19 mouse cellular contexts compared by ENCODE assay signal in genomic region chr9:14031358-14032047, GRCm38 (mm10).
DNase-seq lines count a peak whose midpoint lies in the region; ATAC-seq and TF ChIP-seq lines count a peak whose summit lies in the region.
"Had no signal": no experiment of that assay in that cellular context is flagged by ENCODE, and none has a peak within 500 bp of the region (broad histone marks: within the 10 kb centered on the region; RNA-seq: fewer than 3 reads in every experiment).

No protein-coding gene starts in this region.

- no peaks in the 10 kb centered on the region for H3K9me3 ChIP-seq in forebrain, embryonic 16.5 days (ENCODE audit: control insufficient read depth, low read length)
- H3K9me3 ChIP-seq in midbrain, embryonic 16.5 days (replicated peaks; ENCODE audit: control insufficient read depth, low read length, poor library complexity, severe bottlenecking): no peaks in the 10 kb centered on the region
- H3K9me3 ChIP-seq: embryonic facial prominence, embryonic 13.5 days; limb, embryonic 13.5 days; liver, embryonic 13.5 days; midbrain, embryonic 12.5 days had no signal

- H3K36me3 ChIP-seq in forebrain, embryonic 16.5 days (ENCODE audit: control insufficient read depth, insufficient read depth): no peaks in the 10 kb centered on the region
- no peaks in the 10 kb centered on the region for H3K36me3 ChIP-seq in midbrain, embryonic 16.5 days (ENCODE audit: control insufficient read depth, insufficient read depth, low read length)
- H3K36me3 ChIP-seq: embryonic facial prominence, embryonic 13.5 days; limb, embryonic 13.5 days; liver, embryonic 13.5 days; midbrain, embryonic 12.5 days had no signal

- no peak for TF ChIP-seq CTCF in brain, embryonic 14.5 days (IDR thresholded peaks at IDR 0.05; ENCODE audit: borderline replicate concordance, extremely low read depth, insufficient read depth, insufficient read length)

- ATAC-seq in forebrain, embryonic 16.5 days: peak; percentile 83
- peak; percentile 84 for ATAC-seq in midbrain, embryonic 16.5 days

- TF ChIP-seq POLR2A in brain, embryonic 14.5 days (IDR thresholded peaks at IDR 0.05; ENCODE audit: borderline replicate concordance, extremely low read depth, insufficient read depth, insufficient read length, poor library complexity, severe bottlenecking): no peak

- H3K27me3 ChIP-seq in forebrain, embryonic 16.5 days (replicated peaks; ENCODE audit: control insufficient read depth, insufficient read depth, low read length): no peaks in the 10 kb centered on the region
- H3K27me3 ChIP-seq in midbrain, embryonic 16.5 days (ENCODE audit: control insufficient read depth, insufficient read depth, low read depth, low read length): no peaks in the 10 kb centered on the region
- H3K27me3 ChIP-seq: CH12.LX; embryonic facial prominence, embryonic 13.5 days; limb, embryonic 13.5 days; liver, embryonic 13.5 days; midbrain, embryonic 12.5 days had no signal

- no peak overlapping the region; the same call in 1 of the 2 replicates for H3K4me2 ChIP-seq in forebrain, embryonic 16.5 days (ENCODE audit: low read length)
- H3K4me2 ChIP-seq in midbrain, embryonic 16.5 days (ENCODE audit: low read length): no peak overlapping the region
- H3K4me2 ChIP-seq: embryonic facial prominence, embryonic 13.5 days; limb, embryonic 13.5 days; liver, embryonic 13.5 days; midbrain, embryonic 12.5 days had no signal

- peaks cover 9% of the 10 kb centered on the region for H3K4me1 ChIP-seq in forebrain, embryonic 16.5 days (replicated peaks; ENCODE audit: control insufficient read depth, insufficient read depth, low read length)
- H3K4me1 ChIP-seq in midbrain, embryonic 16.5 days (ENCODE audit: control insufficient read depth, insufficient read depth, low read length): 0 out of 2 replicates have a peak, but pooled peaks cover 4% of the 10 kb centered on the region
- H3K4me1 ChIP-seq: liver, embryonic 13.5 days had no signal

- WGBS in forebrain, embryonic 16.5 days: 25% methylated on average over 6 of the region's 6 CpGs
- WGBS in midbrain, embryonic 16.5 days: 44% methylated on average over 6 of the region's 6 CpGs

- DNase-seq in heart, adult 11 months: peak; percentile 55
- no peak for DNase-seq in heart, adult 8-10 months (ENCODE audit: low spot score)
- peak; percentile 64 for DNase-seq in brain, embryonic 14.5 days (ENCODE audit: low read depth)
- no peak for DNase-seq in embryo, embryonic 11 days
- DNase-seq in Muller cell, postnatal 12 days (ENCODE audit: inconsistent ontology term): no peak
- DNase-seq: cerebellum, adult 8-10 months; gastrocnemius, postnatal 25 days; kidney, adult 2 months; kidney, postnatal 10 days; layer of hippocampus, postnatal 36 days; liver, embryonic 13.5 days; thymus, adult 18-20 months had no signal

- H3K27ac ChIP-seq in forebrain, embryonic 16.5 days (ENCODE audit: low read length): no peak overlapping the region
- H3K27ac ChIP-seq in midbrain, embryonic 16.5 days (ENCODE audit: low read length): no peak overlapping the region
- H3K27ac ChIP-seq: embryonic facial prominence, embryonic 13.5 days; limb, embryonic 13.5 days; liver, embryonic 13.5 days; macrophage; midbrain, embryonic 12.5 days had no signal

- H3K4me3 ChIP-seq in forebrain, embryonic 16.5 days (replicated peaks; ENCODE audit: low read length): no peak overlapping the region
- H3K4me3 ChIP-seq in midbrain, embryonic 16.5 days (ENCODE audit: low read depth, low read length): no peak overlapping the region
- H3K4me3 ChIP-seq: embryonic facial prominence, embryonic 13.5 days; limb, embryonic 13.5 days; liver, embryonic 13.5 days; midbrain, embryonic 12.5 days had no signal

- no peak overlapping the region for H3K9ac ChIP-seq in forebrain, embryonic 16.5 days (replicated peaks; ENCODE audit: low read depth, low read length)
- H3K9ac ChIP-seq in midbrain, embryonic 16.5 days (ENCODE audit: low read depth, low read length): no peak overlapping the region
- H3K9ac ChIP-seq: embryonic facial prominence, embryonic 13.5 days; limb, embryonic 13.5 days; liver, embryonic 13.5 days; midbrain, embryonic 12.5 days had no signal

Comparison
In these comparisons a context has a peak if more than half of its experiments do, and no peak if none do; other contexts are left out.
1. DNase-seq: peak in heart, adult 11 months (single experiment) and brain, embryonic 14.5 days (single experiment); none in heart, adult 8-10 months (single experiment), embryo, embryonic 11 days (single experiment) and Muller cell, postnatal 12 days (single experiment).